Mouse (Mus musculus) ES-E14 (cell line): ENCODE data around the gene S100a10.

ENCODE experiments used
- CHD2 ChIP-seq: IDR thresholded peaks from 2 replicates; pipeline ENCODE4 v1.6.1; 2014; ENCODE audit warnings: mild to moderate bottlenecking, low read depth, low read length, inconsistent platforms
- ZC3H11A ChIP-seq: IDR thresholded peaks from 2 replicates; pipeline ENCODE4 v1.6.1; 2012; ENCODE audit warnings: low read depth, mild to moderate bottlenecking, inconsistent platforms, low read length, borderline replicate concordance

GRCm38 (mm10) chr3:93580946-93581345 lies 26.1 kb downstream of the S100a10 start:
- TF ChIP-seq CHD2 (no peak), ZC3H11A (no peak)
